Mouse (Mus musculus) thymus, postnatal 14 days (tissue): ENCODE measurements around the gene Fkbp6.

ENCODE experiments used
- DNase-seq: peaks from one replicate; pipeline ENCODE4 v3.0.0; 2021

Gene Fkbp6

DNA sequence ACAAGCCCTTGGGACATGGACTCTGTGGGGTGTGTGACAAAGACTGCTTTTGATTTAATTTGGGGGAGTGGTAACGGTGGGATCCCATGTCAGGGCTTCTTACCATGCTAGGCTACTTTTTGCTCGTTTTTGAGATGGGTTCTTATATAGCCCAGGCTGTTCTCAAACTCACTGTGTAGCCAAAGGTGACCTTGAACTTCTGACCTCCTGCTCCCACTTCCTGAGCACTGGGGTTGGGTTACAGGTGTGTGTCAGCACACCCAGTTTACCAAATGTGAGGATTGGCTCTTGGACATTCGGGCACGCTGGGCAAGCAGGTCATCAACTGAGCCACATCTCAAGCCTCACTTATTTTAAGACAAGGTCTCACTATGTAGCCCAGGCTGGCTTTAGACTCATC, 79.5 kb downstream of the Fkbp6 start:
- no peak for DNase-seq

DNA sequence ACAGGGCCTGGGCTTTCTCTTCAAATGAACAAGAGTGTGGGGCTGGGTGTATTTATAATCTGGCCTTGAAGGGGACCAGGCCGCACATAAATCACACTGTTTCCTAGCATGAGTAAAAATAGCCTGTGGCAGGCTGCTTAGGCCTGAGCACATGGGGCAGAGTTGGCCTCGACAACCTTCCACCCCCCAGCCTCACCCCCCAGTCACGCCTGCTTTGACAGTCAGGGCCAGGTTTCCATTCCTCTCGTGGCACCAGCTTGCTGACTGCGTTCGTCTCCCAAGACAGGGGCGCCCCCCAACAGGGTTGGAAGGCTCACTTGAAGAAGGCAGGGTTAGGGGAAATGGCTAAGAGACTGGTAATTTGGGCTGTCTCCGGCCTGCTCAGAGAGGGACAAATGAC, 80.4 kb downstream of the Fkbp6 start:
- DNase-seq, result no peak

GRCm38 (mm10) chr5:135264548-135264947, 85.3 kb downstream of the Fkbp6 start:
- DNase-seq, result peak; percentile 56

DNA sequence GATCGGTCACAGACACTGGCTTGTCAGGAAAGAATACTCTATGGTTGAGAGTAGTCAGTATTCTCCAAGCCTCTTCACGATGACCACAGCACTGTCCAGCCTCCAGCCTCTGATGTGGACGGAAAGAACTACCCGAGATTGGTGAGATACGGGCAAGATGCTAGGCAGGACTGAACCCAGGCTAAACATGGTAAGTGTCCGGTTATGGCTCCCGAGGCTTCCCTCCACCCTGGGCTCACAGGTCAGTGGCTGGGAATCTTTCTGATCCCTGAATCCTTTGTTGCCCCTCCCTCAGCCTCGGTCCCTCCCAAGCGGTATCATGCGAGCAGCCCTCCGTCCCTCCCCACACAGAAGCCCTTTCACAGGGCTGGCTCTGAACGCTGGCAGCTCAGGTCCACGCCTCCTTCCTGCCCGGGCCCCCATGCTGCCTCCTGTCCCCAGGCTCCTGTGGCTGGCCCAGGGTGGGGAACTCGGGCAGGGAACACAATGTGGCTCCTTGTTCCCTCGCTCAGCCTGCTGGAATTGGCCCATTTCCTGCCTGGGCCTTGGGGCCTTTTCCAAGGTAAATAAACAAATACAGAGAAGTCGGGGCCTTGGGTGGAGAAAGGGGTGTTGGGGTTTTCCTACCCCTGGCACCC, 85.9 kb downstream of the Fkbp6 start:
- DNase-seq, result peak; percentile 63

- DNase-seq, result no peak
These were observed 91.3 kb downstream of the Fkbp6 start for GRCm38 (mm10) chr5:135258280-135259150.

DNA sequence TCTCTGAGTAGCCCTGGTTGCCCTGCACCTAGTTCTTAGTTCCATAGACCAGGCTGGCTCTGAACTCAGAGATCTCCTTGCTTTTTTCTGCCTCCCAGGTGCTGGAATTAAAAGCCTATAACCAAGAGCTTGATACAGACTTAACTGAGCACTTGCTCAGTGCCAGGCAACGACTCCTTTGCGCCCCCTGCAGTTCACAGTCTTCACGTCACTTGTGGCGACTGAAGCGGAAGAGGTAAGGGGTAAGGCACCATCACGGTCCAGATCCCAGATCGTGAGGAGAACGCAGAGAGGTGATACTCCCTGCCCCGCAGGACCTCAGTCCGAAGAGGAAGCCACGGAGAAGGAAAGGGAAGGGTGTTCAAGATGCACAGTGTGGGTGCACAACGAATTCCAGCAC, 92.3 kb downstream of the Fkbp6 start:
- DNase-seq, result peak; percentile 26

- DNase-seq, result no peak
These were observed 93.7 kb downstream of the Fkbp6 start for GRCm38 (mm10) chr5:135256166-135256565.

DNA sequence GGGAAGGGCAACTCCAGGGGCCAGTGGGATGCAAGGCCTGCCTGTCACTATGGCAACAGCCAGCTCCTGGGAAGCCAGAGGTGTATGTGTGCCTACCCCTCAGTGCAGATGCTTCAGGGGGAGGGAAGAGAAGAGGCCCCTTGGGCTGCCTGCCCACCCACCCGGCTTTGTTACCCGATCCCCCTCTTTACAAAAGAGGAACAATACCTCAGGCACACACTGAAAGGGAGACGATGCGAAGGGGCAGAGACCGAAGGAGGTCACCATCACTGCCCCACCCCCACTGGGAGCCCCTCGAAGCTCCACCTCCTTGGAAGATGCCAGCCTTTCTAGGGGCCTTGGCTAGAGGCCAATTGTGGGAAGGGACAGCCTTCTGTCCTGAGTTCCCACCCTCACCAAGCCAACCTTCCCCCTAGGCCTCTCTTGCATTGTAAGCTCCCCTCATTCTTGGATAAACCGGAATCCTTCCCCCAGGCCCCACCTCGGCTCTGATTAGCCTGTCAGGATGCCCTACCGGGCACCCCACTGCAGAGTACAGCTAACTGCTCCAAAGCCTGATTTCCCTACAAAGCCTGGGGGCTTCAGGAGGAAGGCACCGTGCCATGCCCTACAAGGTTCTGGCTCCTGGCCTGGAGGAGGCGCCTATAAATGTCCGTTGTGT, 96.0 kb downstream of the Fkbp6 start:
- no peak for DNase-seq

DNA sequence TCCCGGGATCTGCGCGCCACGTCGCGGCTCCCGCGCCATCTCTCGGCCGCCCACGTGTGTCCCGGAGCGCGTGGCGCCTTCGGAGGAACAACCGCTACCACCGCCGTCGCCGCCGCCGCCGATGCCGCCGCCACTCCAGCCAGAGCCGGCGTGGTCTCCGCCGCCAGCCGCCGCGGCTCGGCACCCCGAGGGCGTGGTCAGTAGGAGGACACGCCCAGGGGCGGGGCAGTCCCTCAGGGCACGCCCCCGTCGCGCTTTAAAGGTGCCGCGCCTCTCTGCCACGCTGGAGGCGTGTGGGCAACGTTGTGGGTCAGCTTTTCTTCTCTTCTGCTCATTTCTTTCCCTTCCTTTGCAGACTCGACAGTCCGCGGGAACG, 98.8 kb downstream of the Fkbp6 start, which contains the start of gene Fzd9:
Gene Fzd9 (minus strand): TSS at position 152 of the 376 bp plus-strand sequence.
- DNase-seq, result peak; percentile 86

- peak; percentile 32 for DNase-seq
These were observed 99.4 kb downstream of the Fkbp6 start for GRCm38 (mm10) chr5:135250186-135251078.

GRCm38 (mm10) chr5:135248956-135249676, 100.7 kb downstream of the Fkbp6 start:
- DNase-seq, result no peak

DNA sequence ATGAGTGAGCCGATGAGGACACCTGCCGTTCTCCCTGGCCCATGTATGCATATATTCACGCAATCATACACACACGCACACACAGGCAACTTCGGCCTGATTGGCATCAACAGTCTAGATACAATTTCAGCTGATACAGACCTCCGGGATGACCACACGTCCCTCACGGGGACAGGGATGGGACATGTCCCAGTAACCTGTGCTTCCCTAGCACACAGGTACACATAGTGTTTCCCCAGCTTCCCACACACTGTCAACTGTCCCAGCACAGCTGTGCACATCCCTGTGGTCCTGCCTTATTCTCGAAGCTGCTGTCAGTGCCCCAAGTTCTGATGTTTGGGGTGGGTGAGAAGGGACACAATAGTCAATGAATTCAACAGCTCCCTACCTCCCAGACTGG, 102.5 kb downstream of the Fkbp6 start:
- no peak for DNase-seq

GRCm38 (mm10) chr5:135246531-135246930, 103.3 kb downstream of the Fkbp6 start:
- no peak for DNase-seq

DNA sequence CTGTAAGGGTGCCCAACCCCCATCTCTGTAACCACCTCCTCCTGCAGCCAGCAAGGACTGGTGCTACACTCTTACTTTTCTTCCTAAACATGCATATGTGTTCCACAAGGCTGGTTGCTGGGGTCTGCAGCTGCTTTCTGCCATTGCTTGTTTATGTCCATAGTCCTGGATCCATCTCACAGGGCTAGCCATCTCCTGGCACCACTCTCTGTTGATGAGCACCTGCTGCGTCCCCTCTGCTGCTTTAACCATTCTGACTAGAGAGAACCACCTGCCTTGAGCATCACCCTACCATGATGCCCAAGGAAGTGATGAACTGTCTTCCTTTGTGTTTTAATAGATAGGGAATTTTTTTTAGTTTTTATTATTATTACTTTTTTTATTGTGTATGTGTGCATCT, 106.7 kb downstream of the Fkbp6 start:
- DNase-seq, result no peak

DNA sequence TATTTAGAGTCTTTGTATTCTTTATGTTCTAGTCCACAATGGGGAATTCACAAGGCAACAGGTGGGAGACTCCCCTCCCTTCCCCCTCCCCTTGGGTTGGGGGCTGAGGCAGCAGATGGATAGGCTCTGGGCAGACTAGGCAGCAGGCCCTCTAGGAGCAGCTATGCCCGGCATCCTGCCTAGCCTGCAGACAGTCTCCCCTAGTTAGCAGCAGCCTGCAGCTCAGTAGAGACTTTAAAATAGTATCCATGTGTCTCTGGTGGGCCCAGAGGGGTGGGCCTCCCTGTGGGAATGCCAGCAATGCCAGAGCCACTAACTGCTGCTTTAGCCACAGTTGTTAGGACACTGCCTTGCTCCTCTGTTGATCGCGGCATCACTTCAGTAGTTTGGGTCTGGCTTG, 107.2 kb downstream of the Fkbp6 start:
- DNase-seq, result no peak

DNA sequence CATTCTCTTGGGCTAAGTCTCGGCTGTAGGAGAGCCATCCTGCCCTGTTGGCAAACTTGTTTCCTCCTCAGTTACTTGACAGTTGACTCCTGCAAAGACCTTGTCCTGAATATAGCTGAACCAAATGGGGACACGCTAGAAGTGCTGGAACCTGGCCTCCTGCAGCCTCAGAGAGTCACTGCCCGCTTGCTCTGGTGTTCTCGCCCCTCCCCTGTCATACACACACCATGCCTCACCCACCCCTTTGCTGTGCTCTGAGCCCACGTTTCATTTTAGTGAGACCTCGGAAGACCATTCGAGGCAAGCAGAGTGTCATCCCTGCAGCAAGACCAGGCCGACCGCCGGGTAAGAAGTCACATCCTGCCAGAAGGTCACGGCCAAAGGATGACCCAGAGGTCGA, 107.7 kb downstream of the Fkbp6 start:
- DNase-seq, result no peak
